Mouse (Mus musculus) left cerebral cortex, postnatal 25 days (tissue): ENCODE results near the gene Klhl42. TPM values are rescaled to one million over a fixed set of nuclear protein-coding genes. Genes with fewer than 3 reads are reported as not detected.

Experiments used
- DNase-seq, 2 experiments: peaks; one replicate each; pipeline ENCODE4 v3.0.0; 2022; ENCODE audit warnings: low spot score in 2 of 2, mixed read lengths in 1 of 2
- intact Hi-C: fragments of 180-260 bp; cut with DNase I; formaldehyde crosslinking; loops from one replicate; pipeline ENCODE4 v1.15.1; 2025
- total RNA-seq, 2 experiments: library from RNA; stranded (reverse); gene quantifications; 2 replicates each; pipeline ENCODE4 v1.2.3; 2021

The Klhl42 gene
- total RNA-seq, 2 experiments from 2014 or later = 22.2 to 23.0 TPM

GRCm38 (mm10) chr6:147138260-147138659 is 47.1 kb downstream of the Klhl42 start:
- no peak for DNase-seq
- intact Hi-C loops = no loop called here

DNA sequence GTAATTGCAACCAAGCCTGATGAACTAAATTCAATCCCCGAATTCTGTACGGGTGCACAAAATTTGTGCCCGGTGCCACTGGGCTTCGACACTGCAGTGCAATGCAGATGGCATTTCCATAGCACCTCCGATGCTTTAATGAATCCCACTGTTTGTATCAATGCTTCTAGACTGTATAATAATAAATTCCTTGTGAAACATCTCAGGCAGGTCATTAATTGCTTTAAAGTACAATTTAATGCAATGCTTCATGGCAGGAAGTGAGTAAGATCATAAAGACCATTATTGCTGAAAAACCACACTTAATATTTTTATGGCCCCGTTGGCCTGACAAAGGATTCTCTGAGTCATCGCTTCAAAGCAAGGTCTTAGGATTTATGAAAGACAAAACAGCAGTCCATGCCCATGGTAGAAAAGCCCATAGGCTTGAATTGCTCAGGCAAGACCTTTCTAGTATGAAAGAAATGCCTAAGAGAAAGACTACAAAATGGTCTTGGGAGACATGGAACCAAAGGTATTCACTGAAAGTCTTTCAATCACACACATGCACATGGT is 49.5 kb downstream of the Klhl42 start:
- DNase-seq = no peak
- intact Hi-C loops = no loop called here

- DNase-seq = no peak
- intact Hi-C loops = no loop called here
Measured at GRCm38 (mm10) chr6:147144664-147145063, 53.5 kb downstream of the Klhl42 start.

- peak; percentile 8 to 27 for DNase-seq
- intact Hi-C loops = no loop called here
Measured at GRCm38 (mm10) chr6:147145277-147145676, 54.1 kb downstream of the Klhl42 start.

DNA sequence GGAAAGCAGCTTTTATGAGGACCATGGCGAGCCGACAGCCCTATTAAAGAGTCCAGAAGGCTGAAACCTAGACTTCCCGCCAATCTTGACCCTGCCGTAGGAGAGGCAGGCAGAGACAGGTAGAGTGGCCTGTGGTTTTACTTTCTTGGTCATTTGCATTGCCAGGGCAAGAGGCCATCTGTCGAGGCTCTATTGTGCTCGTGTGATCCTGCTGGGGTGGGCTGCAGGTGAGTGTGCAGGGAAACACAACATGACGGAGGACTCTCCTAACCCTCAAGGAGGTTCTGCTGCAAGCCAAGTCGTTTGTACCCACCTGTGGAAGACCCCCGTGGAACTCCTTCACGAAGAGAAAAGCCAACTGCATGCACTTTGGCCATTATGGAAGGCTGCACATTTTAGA is 54.6 kb downstream of the Klhl42 start:
- DNase-seq = no peak
- intact Hi-C loops = no loop called here

DNA sequence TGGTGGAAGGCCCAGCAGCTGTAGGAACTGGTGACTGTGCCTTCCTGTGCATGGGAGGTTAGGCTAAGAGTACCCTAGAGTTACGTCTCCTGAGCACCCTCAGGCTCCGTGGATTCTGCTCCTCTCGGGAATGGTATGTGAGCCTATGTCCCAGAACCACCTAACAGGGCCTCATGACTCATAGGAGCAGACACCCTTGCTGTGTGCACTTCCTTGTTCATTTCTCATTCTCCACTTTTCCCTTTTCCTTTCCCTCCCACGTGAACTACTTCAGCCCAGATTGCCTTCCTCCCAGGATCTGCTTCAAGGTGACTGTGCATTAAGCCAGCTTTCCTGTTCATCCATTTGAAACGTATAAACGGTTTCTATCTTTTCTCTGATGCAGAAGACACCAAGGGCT is 59.9 kb downstream of the Klhl42 start:
- peak in 1 of 2 experiments; percentile 18 for DNase-seq
- intact Hi-C loops = no loop called here

DNA sequence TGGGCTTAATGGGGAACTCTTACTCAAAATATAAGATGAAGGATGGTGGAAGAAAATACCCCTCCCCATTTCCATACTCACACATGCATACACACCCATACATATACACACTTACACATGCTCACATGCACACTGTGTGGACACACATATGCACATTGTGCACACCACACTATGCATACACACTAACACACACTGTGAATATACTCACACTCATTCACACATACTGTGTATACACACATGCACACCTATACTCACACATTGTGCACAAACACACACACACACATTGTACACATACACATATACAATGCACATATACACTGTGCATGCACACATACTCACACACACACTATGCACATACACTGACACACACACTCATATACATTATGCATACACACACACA is 60.7 kb downstream of the Klhl42 start:
- intact Hi-C loops = no loop called here
- DNase-seq = no peak

DNA sequence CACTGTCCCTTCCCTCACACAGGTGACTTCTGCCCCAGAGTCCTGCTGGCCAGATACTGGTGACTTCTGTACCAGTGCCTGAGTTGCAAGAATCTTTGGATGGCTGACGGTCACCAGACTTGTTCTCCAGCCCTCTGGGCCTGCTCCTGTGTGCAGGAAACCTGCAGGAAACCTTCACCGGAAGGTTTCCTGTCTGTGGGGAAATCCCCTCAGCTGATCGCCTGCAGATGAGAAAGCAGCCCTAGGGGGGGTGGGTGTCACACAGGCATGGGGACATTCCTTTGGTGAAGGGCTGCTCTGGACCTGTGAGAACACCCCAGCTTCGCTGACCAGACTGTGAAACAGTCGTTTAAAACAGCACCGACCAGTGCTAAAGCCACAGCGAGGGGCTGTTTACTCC is 63.9 kb downstream of the Klhl42 start:
- intact Hi-C loops = no loop called here
- no peak for DNase-seq

GRCm38 (mm10) chr6:147161818-147162584 is 70.8 kb downstream of the Klhl42 start:
- intact Hi-C loops = no loop called here
- DNase-seq = no peak

Other genes with a start within 250 kb of the Klhl42 start
- not detected for gene Smco2, start 241.3 kb upstream of the Klhl42 start, total RNA-seq
- 10 to 100 TPM; 57.2 to 60.7 TPM for gene Ppfibp1, start 202.9 kb upstream of the Klhl42 start, total RNA-seq
- gene 1700034J05Rik, start 137.0 kb upstream of the Klhl42 start, total RNA-seq = not detected
- 1 to 10 TPM; 1.7 to 2.2 TPM for gene Rep15, start 58.8 kb upstream of the Klhl42 start, total RNA-seq
- 10 to 100 TPM; 46.3 to 49.2 TPM for gene Mrps35, start 48.6 kb upstream of the Klhl42 start, total RNA-seq
- under 1 TPM; 0.32 to 0.48 TPM for gene Mansc4, start 4.3 kb upstream of the Klhl42 start, total RNA-seq
- gene Pthlh, start 172.8 kb downstream of the Klhl42 start, total RNA-seq = 1 to 10 TPM; 5.3 to 6.7 TPM